Mouse (Mus musculus) large intestine, adult 2 months (tissue): Measurements from ENCODE around the gene Foxc1. TPM values are rescaled to one million over a fixed set of nuclear protein-coding genes. Genes with fewer than 3 reads are reported as not detected.
A peak's percentile ranks its signal among the peaks of the same experiment; 100 is the strongest.

Experiments used
- DNase-seq: peaks from one replicate; pipeline ENCODE4 v3.0.0-alpha.2; 2012; ENCODE audit warnings: low read depth, low spot score
- WGBS: fragments of 180-500 bp; shearing (Covaris S2); methylation state at CpG from one replicate; pipeline ENCODE4 v1.1.7; 2018; 5-methylcytosine and 5-hydroxymethylcytosine counted together
- polyA plus RNA-seq: library from polyadenylated mRNA; depleted of rRNA; stranded (reverse); fragments of >200 nt; gene quantifications from 2 replicates; pipeline ENCODE4 v1.2.3, GENCODE M21; 2012; rRNA removed

Gene Foxc1
- 0.02 and 0.07 TPM in 2 replicates for polyA plus RNA-seq

DNA sequence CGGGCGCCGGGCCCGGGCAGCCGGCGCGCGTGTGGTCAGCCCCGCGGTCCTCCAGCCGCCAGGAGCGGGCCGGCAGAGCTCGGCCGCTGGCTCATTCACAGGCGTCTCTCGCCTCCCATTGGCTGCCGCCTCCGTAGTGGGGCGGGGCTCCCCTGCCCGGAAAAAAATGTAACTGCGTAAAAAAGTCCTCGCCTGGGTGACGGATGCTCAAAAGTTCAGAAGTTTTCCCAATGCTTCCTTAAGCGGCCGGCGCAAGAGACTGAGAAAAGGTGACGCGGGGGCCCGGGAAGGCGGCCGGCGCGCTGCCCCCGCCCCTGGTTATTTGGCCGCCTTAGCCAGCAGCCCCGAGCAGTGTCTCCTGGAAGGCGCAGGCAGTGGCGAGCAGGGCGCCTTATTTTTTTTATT is at the start of gene Foxc1:
Gene Foxc1 (plus strand): TSS at position 206 of the 405 bp plus-strand sequence.
- DNase-seq, result peak; percentile 31

GRCm38 (mm10) chr13:31760411-31760810 is 46.0 kb upstream of the Foxc1 start:
- WGBS, result 18% methylated on average over 4 of the region's 4 CpGs
- no peak for DNase-seq

More for the DNA sequence above, at the start of gene Foxc1:
- WGBS, result under 1% methylated on average over 40 of the region's 40 CpGs

GRCm38 (mm10) chr13:31761057-31761456 is 45.4 kb upstream of the Foxc1 start:
- DNase-seq, result no peak
- WGBS, result 70% methylated on average over 4 of the region's 4 CpGs

- no peak for DNase-seq
- 81% methylated on average over 3 of the region's 3 CpGs for WGBS
Observed at GRCm38 (mm10) chr13:31764419-31764818, 42.0 kb upstream of the Foxc1 start.

- WGBS, result 79% methylated on average over 2 of the region's 2 CpGs
Observed at GRCm38 (mm10) chr13:31765564-31765963, 40.9 kb upstream of the Foxc1 start.

GRCm38 (mm10) chr13:31772882-31773281 is 33.6 kb upstream of the Foxc1 start:
- no peak for DNase-seq
- WGBS, result 80% methylated on average over 5 of the region's 5 CpGs

More at GRCm38 (mm10) chr13:31765564-31765963, 40.9 kb upstream of the Foxc1 start:
- DNase-seq, result no peak

DNA sequence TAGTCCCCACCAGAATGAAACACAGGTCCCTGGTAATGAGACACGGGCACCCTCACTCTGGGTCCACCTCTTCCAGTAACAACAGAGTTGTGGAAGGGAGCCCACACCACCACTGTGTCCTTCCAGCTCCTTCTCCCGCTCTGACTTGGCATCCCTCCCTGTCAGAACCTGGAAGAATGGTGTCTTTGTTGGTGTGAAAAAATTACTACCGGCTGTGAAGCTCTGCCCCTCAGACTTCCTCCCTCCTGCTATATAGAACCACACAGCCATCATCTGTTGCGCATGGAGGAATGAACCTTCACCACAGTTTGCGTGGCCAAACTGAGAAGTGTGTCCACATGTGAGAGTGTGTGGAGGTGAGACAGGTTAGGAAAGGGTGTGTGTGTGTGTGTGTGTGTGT is 30.7 kb upstream of the Foxc1 start:
- no peak for DNase-seq
- 46% methylated on average over 5 of the region's 5 CpGs for WGBS

DNA sequence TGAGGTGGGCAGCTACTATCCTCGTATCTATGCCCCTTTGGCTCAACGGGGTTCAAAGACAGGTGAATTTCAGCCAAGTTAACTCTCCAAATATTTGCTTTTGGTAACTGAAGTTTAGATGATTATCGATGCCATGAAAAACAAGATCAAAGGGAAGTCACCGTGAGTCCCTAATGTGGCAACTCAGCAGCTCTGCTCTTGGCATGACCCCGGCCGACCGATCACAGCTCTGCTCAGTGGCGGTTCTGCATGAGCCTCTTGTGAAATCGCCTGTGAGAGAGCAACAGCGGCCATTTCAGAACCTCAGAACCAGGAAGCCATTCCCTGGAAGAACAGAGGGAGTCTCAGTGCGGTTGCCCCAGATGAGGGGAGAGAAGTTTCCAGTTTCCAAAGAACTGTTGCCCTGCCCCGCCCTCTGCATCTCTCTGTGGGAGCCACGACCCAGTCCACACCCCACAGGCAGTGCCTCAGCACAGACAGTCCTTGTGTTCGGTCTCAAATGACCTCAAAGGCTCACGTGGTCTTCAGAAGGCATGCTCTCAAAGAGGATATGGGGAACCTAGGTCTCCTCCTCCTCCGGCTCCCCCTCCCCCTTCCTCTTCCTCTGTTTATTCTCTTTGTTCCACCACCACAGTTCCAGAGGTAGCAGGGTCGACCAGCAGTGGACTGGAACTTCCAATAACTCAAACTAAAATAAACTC is 27.0 kb upstream of the Foxc1 start:
- DNase-seq, result no peak
- WGBS, result 20% methylated on average over 17 of the region's 17 CpGs

DNA sequence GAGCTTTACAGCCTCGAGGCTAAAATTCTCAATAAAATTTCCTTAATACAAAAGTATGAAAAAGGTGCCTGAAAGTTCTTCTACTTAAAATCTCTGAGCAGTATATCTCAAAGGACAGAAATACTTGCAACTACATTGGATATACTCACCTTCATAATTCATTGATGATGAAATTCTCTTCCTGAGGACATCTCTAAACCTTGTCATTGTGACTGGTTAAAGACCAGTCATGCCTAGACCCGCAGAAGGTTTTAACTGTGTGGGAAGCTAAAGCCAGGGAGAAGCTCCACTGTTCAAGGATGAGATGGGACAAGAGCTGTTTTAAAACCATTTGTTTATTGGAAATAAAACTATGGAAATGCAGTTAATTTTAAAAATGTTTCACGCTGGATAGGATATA is 26.1 kb upstream of the Foxc1 start:
- WGBS, result 87% methylated on average over 3 of the region's 3 CpGs
- DNase-seq, result no peak

DNA sequence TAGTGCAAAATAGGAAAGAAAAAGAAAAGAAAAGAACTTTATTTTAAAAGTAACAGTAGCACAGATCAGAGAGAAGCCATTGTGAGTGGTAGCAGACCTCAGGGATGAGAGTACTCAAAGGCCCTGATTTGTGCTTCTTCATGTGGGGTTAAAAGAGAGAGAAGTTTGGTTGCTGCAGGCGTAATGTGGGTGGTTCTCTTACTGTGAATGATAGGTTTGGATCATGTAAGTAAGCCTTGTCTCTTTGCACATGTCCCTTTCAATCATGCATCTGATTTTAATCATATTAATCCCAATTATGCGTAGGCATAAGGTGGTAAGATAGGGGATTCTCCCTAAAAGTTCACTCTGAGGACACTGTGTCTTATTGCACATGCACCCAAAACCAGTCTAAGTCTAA is 24.4 kb upstream of the Foxc1 start:
- DNase-seq, result no peak
- WGBS, result 90% methylated on average over 2 of the region's 2 CpGs

- WGBS, result 82% methylated on average over 7 of the region's 7 CpGs
- no peak for DNase-seq
Observed at GRCm38 (mm10) chr13:31784757-31785156, 21.7 kb upstream of the Foxc1 start.

DNA sequence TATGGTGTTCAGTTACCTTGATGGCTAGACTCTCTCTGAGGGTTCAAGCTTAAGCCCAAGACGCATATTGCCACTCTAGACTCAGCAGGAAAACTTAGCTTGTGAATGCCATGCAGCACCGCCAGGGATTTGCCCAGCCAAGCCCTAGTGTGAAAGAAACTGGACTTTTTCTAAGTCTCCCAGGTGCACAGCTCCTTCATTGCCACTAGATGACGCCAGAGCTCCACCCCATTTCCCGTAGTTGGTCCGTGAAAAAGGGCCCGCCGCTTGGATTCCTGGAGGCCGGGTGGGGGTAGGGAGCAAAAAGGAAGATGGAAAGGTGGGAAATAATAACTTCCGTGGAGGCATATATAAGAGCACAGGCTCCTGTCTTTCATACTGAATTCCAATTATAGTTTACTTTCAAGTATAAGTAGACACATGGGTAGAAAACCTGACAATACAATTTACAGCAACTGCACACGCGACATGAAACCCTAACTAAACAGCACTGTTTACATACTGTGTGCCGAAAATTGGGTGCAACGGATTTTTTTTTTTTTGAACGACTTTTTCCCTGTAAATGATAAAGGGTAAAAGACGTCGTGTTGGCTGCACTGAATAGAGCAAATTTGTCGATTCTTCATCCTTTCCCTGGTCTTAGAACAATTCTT is 13.8 kb upstream of the Foxc1 start:
- DNase-seq, result no peak
- 9% methylated on average over 17 of the region's 17 CpGs for WGBS

DNA sequence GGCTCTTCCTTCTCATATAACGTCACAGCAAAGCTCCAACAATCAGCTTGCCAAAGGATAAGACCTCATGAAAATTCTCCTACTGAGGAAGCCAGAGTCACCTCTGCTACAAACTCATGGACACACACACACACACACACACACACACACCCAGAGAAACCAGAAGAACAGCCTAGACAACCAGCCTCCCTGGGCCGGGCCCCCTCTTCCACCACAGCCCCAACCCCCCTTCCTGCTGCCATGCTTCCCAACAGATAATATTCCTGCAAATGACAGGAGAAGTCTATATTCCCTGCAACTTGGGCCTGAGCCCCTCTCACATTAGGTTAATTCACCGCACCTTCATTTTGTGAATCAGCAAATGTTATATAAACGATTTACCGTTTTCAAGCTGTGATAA is 13.3 kb upstream of the Foxc1 start:
- WGBS, result 40% methylated on average over 5 of the region's 5 CpGs
- no peak for DNase-seq

DNA sequence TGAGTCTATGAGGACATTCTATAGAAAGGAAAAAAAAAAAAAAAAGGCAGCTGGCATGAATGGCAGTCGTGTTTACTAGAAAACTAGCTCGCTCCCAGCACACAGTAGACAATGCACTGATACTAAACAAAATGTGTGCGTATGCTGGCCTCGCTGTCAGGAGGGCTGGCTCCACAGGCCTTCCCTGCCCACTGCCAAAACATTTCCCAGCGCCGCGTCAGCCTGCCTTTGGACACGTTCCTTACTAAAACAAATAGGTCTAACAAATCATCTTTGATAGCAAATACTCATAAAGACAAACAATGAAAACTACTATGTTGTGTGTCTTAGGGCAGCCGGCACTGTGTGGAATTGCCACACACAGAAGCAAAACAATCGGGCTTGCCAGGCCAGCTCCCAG is 9.1 kb upstream of the Foxc1 start:
- 61% methylated on average over 10 of the region's 10 CpGs for WGBS
- DNase-seq, result no peak

DNA sequence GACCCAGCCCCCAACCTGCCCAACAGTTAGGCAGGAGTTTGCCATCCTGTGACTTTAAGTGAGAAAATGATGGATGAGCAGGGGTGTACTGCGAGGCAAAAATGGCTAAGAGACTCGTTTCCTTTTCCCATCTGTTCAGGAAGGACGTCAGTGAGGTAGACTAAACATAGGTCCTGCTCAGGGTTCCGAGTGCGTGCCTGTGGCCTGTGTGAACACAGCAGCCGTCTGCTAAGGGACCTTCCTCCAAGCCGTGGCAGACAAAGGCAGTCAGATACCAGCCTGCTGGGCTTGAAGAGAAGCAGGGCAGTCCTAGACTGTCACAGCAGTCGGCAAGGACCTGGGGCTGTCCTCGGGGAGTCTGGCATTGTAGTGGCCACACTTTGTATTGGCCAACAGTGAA is 8.4 kb upstream of the Foxc1 start:
- 36% methylated on average over 9 of the region's 9 CpGs for WGBS
- no peak for DNase-seq

GRCm38 (mm10) chr13:31800581-31801576 is 5.6 kb upstream of the Foxc1 start:
- no peak for DNase-seq
- WGBS, result 2% methylated on average over 43 of the region's 43 CpGs

GRCm38 (mm10) chr13:31801703-31802305 is 4.6 kb upstream of the Foxc1 start:
- WGBS, result 7% methylated on average over 25 of the region's 25 CpGs
- no peak for DNase-seq

- no peak for DNase-seq
- WGBS, result 16% methylated on average over 5 of the region's 5 CpGs
Observed at GRCm38 (mm10) chr13:31802447-31802846, 4.0 kb upstream of the Foxc1 start.

- DNase-seq, result no peak
- 10% methylated on average over 31 of the region's 31 CpGs for WGBS
Observed at GRCm38 (mm10) chr13:31803166-31804093, 3.0 kb upstream of the Foxc1 start.
